Mouse (Mus musculus) C2C12 (cell line): ENCODE data around the gene Smyd1. TPM values are rescaled to one million over a fixed set of nuclear protein-coding genes. Genes with fewer than 3 reads are reported as not detected.

Experiments used
- H3K27me3 ChIP-seq: one replicate; pipeline ENCODE4 v1.6.1; 2011; ENCODE audit not compliant: control insufficient read depth, insufficient read depth, insufficient read length
- H3K36me3 ChIP-seq: one replicate; pipeline ENCODE4 v1.6.1; 2011; ENCODE audit not compliant: control insufficient read depth, insufficient read depth
- H3K4me3 ChIP-seq: one replicate; pipeline ENCODE4 v1.5.1; 2011; ENCODE audit warnings: mild to moderate bottlenecking, control low read depth; ENCODE audit not compliant: poor library complexity, insufficient read depth, severe bottlenecking
- H3K79me2 ChIP-seq: one replicate; pipeline ENCODE4 v1.6.1; 2011; ENCODE audit not compliant: control insufficient read depth, insufficient read depth
- H3K79me3 ChIP-seq: one replicate; pipeline ENCODE4 v1.6.1; 2011; ENCODE audit warnings: low read depth, control low read depth
- H3ac ChIP-seq: one replicate; pipeline ENCODE3; 2011; ENCODE audit warnings: low read depth; ENCODE audit not compliant: control insufficient read depth, insufficient read length
- CEBPB ChIP-seq: IDR thresholded peaks from one replicate; pipeline ENCODE4 v1.6.1; 2011; ENCODE audit warnings: low read depth, mild to moderate bottlenecking, control low read depth, moderate library complexity
- CTCF ChIP-seq: IDR thresholded peaks from one replicate; pipeline ENCODE4 v1.5.1; 2011; ENCODE audit not compliant: control insufficient read depth, insufficient read depth, insufficient read length
- FOSL1 ChIP-seq: IDR thresholded peaks from one replicate; pipeline ENCODE4 v1.8.0; 2011; ENCODE audit warnings: mild to moderate bottlenecking, low read length; ENCODE audit not compliant: poor library complexity, insufficient read depth, severe bottlenecking
- MAX ChIP-seq: IDR thresholded peaks from one replicate; pipeline ENCODE4 v1.6.1; 2011; ENCODE audit warnings: mild to moderate bottlenecking, control low read depth
- MYOD1 ChIP-seq: IDR thresholded peaks from one replicate; pipeline ENCODE4 v1.6.1; 2011; ENCODE audit warnings: low read depth; ENCODE audit not compliant: control insufficient read depth, insufficient read length
- MYOG ChIP-seq: IDR thresholded peaks from one replicate; pipeline ENCODE4 v1.6.1; 2011; ENCODE audit not compliant: control insufficient read depth, insufficient read length; ENCODE audit errors: extremely low read depth
- USF1 ChIP-seq: IDR thresholded peaks from one replicate; pipeline ENCODE4 v1.6.1; 2011; ENCODE audit warnings: low read depth, mild to moderate bottlenecking, control low read depth, moderate library complexity
- polyA plus RNA-seq: library from polyadenylated mRNA; unstranded; fragments of >200 nt; fragmentation: generic; extraction: Trizol; gene quantifications from one replicate; pipeline ENCODE4 v1.2.1, GENCODE M21; 2012; ENCODE audit warnings: missing spikeins

The Smyd1 gene
- polyA plus RNA-seq, 1 experiment: 7.1 TPM

- no peak overlapping the region for H3K4me3 ChIP-seq
- H3K36me3 ChIP-seq: no peaks in the 10 kb centered on the region
- TF ChIP-seq MYOD1 (no peak), CEBPB (no peak), FOSL1 (no peak), MYOG (no peak), CTCF (no peak), MAX (no peak), USF1 (no peak)
- H3K79me2 ChIP-seq: no peaks in the 10 kb centered on the region
- H3ac ChIP-seq: no peak overlapping the region
- no peaks in the 10 kb centered on the region for H3K79me3 ChIP-seq
- H3K27me3 ChIP-seq: no peaks in the 10 kb centered on the region
Observed at GRCm38 (mm10) chr6:71293509-71293908, 28.5 kb downstream of the Smyd1 start.

- Histone ChIP-seq H3K79me3 (no peaks in the 10 kb centered on the region), H3K79me2 (no peaks in the 10 kb centered on the region), H3K36me3 (peaks cover 9% of the 10 kb centered on the region), H3K4me3 (no peak overlapping the region), H3ac (no peak overlapping the region), H3K27me3 (no peaks in the 10 kb centered on the region)
- TF ChIP-seq MYOD1 (no peak), CEBPB (no peak), FOSL1 (no peak), MYOG (no peak), CTCF (no peak), USF1 (no peak), MAX (no peak)
Observed at GRCm38 (mm10) chr6:71279418-71279817, 42.6 kb downstream of the Smyd1 start.

GRCm38 (mm10) chr6:71274621-71275020 is 47.4 kb downstream of the Smyd1 start:
- H3K79me2 ChIP-seq: peaks cover 25% of the 10 kb centered on the region
- H3K79me3 ChIP-seq: peaks cover 10% of the 10 kb centered on the region
- H3K27me3 ChIP-seq: no peaks in the 10 kb centered on the region
- no peak overlapping the region for H3K4me3 ChIP-seq
- TF ChIP-seq USF1: no peak
- TF ChIP-seq CTCF: no peak
- TF ChIP-seq CEBPB: no peak
- TF ChIP-seq MYOG: no peak
- no peak for TF ChIP-seq MYOD1
- TF ChIP-seq FOSL1: no peak
- no peak for TF ChIP-seq MAX
- no peaks in the 10 kb centered on the region for H3K36me3 ChIP-seq
- H3ac ChIP-seq: no peak overlapping the region

GRCm38 (mm10) chr6:71273715-71274114 is 48.3 kb downstream of the Smyd1 start:
- Histone ChIP-seq H3ac (no peak overlapping the region), H3K79me3 (peaks cover 10% of the 10 kb centered on the region), H3K79me2 (peaks cover 25% of the 10 kb centered on the region), H3K27me3 (no peaks in the 10 kb centered on the region), H3K4me3 (no peak overlapping the region), H3K36me3 (no peaks in the 10 kb centered on the region)
- TF ChIP-seq USF1: no peak
- TF ChIP-seq MYOD1: no peak
- TF ChIP-seq CTCF: no peak

- Histone ChIP-seq H3K4me3 (peak overlapping the region; percentile 87), H3ac (peak overlapping the region; percentile 97), H3K36me3 (no peaks in the 10 kb centered on the region), H3K79me3 (peaks cover 10% of the 10 kb centered on the region), H3K79me2 (peaks cover 25% of the 10 kb centered on the region), H3K27me3 (no peaks in the 10 kb centered on the region)
- TF ChIP-seq MYOD1: no peak
- TF ChIP-seq USF1: no peak
- no peak for TF ChIP-seq FOSL1
- no peak for TF ChIP-seq CEBPB
- TF ChIP-seq MAX: no peak
- TF ChIP-seq MYOG: no peak
Observed at GRCm38 (mm10) chr6:71272316-71272741, 49.7 kb downstream of the Smyd1 start.

GRCm38 (mm10) chr6:71271389-71272315 is 50.4 kb downstream of the Smyd1 start, which contains the start of gene Krcc1:
TSS of gene Krcc1 (plus strand) at chr6:71271677.
- peak within 1 kb of the TSS; percentile 87 for H3K4me3 ChIP-seq
- no peaks in the 10 kb centered on the region for H3K27me3 ChIP-seq
- H3ac ChIP-seq: peak within 1 kb of the TSS; percentile 97
- H3K36me3 ChIP-seq: no peaks in the 10 kb centered on the region
- TF ChIP-seq CTCF (no peak), MAX (peak; percentile 18)
- peaks cover 10% of the 10 kb centered on the region for H3K79me3 ChIP-seq
- H3K79me2 ChIP-seq: peaks cover 25% of the 10 kb centered on the region
